Mouse (Mus musculus): ENCODE measurements around the gene 4930402K13Rik. TPM values are rescaled to one million over a fixed set of nuclear protein-coding genes. Genes with fewer than 3 reads are reported as not detected.
A peak's percentile ranks its signal among the peaks of the same experiment; 100 is the strongest.
"Not testable (repeated sequence)": the region's sequence is repeated elsewhere in the genome, so short reads cannot be mapped to it uniquely, and the experiment has no call there.

Gene 4930402K13Rik
- not detected in 2 replicates for total RNA-seq (2021)
- long read RNA-seq = 0 reads

DNA sequence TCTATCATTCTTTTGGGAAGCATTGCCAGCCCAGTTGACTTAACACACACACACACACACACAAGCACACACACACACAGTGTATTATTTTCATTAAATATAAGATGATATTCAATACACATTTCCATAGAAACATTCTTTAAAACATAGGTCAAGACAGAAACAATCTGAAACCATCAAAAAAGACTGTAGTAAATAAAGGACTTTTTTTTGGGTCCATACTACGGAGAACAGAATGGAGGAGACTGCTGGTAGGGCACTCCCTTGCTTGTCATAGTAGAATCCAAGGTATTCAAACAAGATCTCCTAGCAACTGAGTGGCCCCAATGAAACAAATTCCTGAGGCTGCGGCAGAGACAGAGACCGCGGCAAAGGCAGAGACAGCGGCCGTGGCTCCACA lies at the start of gene 4930402K13Rik:
TSS of gene 4930402K13Rik (plus strand) at position 301 of the 400 bp plus-strand sequence.
- no peak for DNase-seq

DNA sequence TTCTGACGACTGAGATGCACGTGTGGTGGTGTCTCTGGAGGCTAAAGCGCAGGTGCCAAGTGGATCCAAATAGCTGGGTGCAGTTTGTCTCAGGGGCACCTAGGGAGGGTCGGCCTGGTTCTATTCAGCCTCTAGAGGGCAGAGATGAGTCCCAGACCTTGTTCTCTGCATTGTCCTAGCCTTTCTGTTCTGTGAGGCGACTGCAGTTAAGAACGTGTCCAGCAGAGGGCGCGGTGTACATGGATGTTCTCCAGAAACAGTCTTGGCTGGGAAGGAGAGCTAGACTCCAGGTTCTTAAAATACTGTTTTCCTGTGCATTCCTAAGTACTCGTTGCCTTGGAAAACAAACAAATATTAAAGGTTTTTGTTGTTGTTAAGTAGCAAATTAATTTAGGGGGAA lies 43.4 kb upstream of the 4930402K13Rik start:
- peak; percentile 57 for DNase-seq

DNA sequence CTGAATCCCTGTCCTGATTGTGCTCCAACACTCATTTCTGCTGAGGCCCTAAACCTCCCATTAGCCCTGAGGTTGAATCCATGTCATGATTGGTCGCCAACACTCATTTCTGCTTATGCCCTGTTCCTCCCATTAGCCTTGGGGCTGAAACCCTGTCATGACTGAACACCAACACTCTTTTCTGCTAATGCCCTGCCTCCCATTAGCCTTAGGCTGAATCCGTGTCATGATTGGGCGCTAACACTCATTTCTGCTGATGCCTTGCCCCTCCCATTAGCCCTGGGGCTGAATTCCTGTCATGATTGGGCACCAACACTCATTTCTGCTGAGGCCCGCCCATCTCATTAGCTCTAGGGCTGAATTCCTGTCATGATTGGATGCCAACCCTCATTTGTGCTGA lies 42.3 kb upstream of the 4930402K13Rik start:
- no peak for DNase-seq

DNA sequence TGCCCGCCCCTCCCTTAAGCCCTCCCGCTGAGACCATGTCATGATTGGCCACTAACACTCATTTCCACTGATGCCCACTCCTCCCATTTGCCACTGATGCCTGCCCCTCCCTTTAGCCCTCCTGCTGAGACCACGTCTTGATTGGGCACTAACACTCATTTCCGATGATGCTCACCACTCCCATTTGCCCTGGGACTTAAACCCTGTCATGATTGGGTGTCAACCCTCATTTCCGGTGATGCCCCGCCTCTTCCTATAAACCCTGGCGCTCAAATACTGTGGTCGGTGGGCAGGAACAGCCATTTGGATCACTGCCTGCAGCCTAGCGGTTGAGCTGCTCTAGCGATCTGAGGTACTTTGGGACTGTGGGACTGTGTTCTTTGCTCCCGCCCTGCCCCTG lies 41.6 kb upstream of the 4930402K13Rik start, which contains the start of gene Fthl17f:
TSS of gene Fthl17f (plus strand) at position 301 of the 400 bp plus-strand sequence.
- not testable (repeated sequence) for DNase-seq

DNA sequence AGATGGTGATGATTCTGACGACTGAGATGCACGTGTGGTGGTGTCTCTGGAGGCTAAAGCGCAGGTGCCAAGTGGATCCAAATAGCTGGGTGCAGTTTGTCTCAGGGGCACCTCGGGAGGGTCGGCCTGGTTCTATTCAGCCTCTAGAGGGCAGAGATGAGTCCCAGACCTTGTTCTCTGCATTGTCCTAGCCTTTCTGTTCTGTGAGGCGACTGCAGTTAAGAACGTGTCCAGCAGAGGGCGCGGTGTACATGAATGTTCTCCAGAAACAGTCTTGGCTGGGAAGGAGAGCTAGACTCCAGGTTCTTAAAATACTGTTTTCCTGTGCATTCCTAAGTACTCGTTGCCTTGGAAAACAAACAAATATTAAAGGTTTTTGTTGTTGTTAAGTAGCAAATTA lies 26.7 kb upstream of the 4930402K13Rik start:
- peak; percentile 65 for DNase-seq

DNA sequence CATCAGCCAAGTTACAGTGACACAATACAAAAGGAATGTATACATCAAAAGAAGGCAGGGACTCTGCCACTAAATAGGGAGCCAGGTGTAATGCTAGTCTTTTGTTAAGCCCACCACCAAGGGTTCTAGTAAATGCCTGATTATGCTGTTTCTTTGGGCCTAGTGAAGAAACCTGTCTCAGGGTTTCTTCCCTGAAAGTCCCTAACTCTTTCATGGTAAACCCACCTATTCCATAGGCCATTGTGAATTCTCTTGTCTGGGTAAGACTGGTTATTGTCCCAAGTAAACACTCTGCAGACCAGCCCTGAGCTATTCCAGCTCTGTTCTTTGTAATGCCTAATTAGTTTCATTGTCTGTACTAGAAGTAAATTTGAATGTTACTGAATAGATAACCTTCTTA lies 9.3 kb upstream of the 4930402K13Rik start:
- not testable (repeated sequence) for DNase-seq

DNA sequence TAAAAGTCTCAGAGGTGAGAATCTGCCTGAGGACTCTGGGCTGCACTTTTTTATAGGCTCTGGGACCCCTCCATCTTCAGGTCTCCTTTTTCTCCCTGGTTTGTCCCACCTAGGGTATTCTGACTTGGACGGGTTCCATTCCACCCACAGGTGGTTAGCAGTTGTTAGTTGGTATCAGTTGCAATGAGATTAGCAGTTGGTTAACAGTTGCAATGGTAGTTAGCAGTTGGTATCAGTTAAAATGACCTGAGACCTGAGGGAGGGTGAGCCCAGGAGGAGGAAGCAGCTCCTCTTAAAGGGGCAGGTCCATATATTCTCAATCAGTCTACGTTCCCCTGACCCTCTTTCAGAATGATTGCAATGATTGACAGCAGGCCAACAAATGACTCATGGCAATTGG lies 6.0 kb downstream of the 4930402K13Rik start:
- DNase-seq = no peak

DNA sequence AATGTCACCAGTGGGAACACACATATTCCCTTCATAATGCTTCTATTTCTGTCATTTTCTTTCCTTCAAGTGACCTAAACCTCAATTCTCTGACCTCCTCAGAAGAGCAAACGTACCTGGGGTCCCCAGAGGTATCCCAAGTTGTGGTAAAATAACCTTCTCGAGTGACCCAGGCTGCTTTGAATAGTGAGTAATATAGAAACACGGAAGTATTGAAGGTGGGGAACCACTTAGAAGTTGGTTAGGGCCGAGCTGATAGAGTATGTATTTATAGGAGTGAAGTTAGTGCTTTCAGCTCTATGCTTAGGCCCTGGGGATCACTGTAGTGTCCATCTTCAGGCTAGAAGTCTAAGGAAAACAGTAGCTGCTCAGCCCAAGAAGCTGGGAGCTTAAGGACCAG lies 20.6 kb downstream of the 4930402K13Rik start:
- no peak for DNase-seq

DNA sequence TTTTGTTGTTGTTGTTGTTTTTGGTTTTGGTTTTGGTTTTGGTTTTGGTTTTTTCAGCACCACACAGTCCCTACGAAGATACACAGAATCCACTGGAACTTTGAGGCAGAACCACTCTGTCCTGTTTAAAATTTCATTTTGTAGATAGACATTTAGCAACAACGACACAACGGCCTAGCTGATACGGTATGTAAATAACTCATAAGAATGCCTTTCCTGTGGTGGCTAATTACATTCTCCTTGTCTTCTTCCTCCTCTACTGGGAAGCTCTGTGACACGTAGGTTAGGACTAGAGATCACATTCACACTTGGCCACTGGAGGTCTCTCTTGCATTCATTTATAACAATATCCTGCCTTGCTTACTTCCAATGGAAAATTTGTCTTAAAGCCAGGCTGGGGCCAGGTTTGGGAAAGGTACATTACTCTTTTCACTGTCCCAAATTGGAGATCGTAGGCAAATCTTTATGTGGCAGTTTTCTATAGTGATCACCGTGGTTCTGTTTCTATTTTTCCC lies 24.0 kb downstream of the 4930402K13Rik start:
- no peak for DNase-seq

DNA sequence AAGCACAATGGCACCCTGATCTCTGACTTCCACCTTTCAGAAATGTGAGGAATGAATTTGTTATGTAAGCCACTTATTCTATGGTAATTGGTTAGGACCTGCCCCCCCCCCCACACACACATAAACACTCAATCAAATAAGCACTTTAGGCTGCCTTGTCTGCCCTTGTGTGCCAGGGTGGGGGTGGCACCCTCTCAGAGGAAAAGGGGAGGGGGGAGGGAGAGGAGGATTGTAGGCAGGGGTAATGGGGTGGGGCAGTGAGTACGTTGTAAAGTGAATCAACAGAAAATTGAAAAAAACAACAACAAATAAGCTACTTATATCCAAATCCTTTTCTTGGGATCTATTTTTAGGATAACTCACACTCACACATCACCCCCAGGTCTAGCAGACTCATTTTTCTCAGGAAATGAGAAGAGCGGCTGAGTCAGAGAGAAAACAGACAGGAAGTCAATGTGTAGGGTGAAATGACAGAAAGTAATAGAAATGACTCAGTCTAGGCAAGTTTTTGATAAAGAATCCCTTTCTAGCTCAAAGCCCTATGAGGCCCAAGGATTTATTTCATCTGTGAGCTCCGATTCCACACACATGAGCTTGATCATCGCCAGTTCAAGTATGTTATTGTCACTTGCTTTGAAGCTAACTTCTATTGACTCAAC lies 35.1 kb downstream of the 4930402K13Rik start:
- DNase-seq = no peak

DNA sequence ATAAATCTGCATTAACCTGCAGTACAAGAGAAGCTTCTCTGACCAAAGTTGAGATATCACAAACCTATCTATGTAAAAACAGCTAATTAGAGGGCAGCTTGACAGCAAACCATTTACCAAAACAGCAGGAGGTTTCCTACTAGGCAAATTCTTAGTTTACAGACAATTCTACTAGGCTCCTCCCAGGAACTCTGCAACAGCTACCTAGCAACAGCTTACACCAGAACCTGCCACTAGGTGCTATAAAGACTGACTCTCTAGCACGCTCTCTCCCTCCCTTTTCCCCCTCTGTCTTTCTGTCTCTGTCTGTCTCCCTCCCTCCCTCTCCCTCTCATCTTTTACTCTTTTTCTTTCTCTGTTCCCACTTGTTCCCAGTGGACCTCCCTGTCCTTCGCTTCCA lies 38.3 kb downstream of the 4930402K13Rik start:
- DNase-seq = no peak

Other genes with a start within 250 kb of the 4930402K13Rik start
- gene Gm5751, start 230.3 kb upstream of the 4930402K13Rik start, total RNA-seq (2021) = not detected in 2 replicates
- gene B630019K06Rik, start 212.2 kb upstream of the 4930402K13Rik start, total RNA-seq (2021) = 9.9 and 10.9 TPM in 2 replicates
- gene Fthl17b, start 141.6 kb upstream of the 4930402K13Rik start, total RNA-seq (2021) = not detected in 2 replicates
- gene Fthl17c, start 128.0 kb upstream of the 4930402K13Rik start, total RNA-seq (2021) = not detected in 2 replicates
- gene Fthl17d, start 117.8 kb upstream of the 4930402K13Rik start, total RNA-seq (2021) = not detected in 2 replicates
- not detected in 2 replicates for gene Fthl17e, start 71.1 kb upstream of the 4930402K13Rik start, total RNA-seq (2021)
- not detected in 2 replicates for gene Fthl17f, start 41.5 kb upstream of the 4930402K13Rik start, total RNA-seq (2021)
- 1.8 and 2.2 TPM in 2 replicates for gene Lancl3, start 95.3 kb downstream of the 4930402K13Rik start, total RNA-seq (2021)
- gene Gm14862, start 152.3 kb downstream of the 4930402K13Rik start, total RNA-seq (2021) = not detected in 2 replicates
- 1.5 and 2.0 TPM in 2 replicates for gene Xk, start 168.2 kb downstream of the 4930402K13Rik start, total RNA-seq (2021)
- gene H2al1m, start 179.2 kb downstream of the 4930402K13Rik start, total RNA-seq (2021) = not detected in 2 replicates
- gene H2al1k, start 246.1 kb downstream of the 4930402K13Rik start, total RNA-seq (2021) = not detected in 2 replicates

Data from adrenal gland, postnatal 25 days (tissue).